Mouse (Mus musculus): Measurements from ENCODE around the gene Spsb2. TPM values are rescaled to one million over a fixed set of nuclear protein-coding genes. Genes with fewer than 3 reads are reported as not detected.
"Not testable (repeated sequence)": the region's sequence is repeated elsewhere in the genome, so short reads cannot be mapped to it uniquely, and the experiment has no call there.

Gene Spsb2
- polyA plus RNA-seq, 1 experiment from 2014 or later = 7.4 TPM

DNA sequence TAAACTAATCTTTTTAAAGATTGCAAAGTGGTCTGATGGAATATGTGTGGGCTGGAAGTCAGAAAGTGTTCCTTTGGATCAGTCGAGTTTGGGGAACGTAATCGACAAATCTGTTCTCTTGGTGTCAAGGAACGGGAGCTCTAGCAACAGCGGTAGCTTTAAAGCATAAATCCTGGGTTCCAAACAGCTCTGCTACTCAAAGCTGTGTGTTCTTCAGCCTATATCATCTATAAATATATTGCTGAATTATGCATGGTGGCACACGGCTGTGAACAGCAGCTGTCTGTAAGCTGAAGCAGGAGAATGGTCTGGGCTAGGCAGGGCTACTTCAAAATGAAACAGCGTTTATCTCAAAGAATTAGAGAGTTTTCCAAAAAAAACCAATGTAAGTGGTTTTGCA lies 27.5 kb upstream of the Spsb2 start:
- Histone ChIP-seq H3K9me3 (no peaks in the 10 kb centered on the region), H3K36me3 (replicated peaks) (no peaks in the 10 kb centered on the region), H3K27ac (no peak overlapping the region), H3K27me3 (ENCODE audit: poor library complexity, severe bottlenecking) (peaks cover 30% of the 10 kb centered on the region), H3K4me1 (peaks cover 43% of the 10 kb centered on the region), H3K4me3 (no peak overlapping the region)
- no peak for DNase-seq (ENCODE audit: extremely low spot score, low spot score)
- 89% methylated on average over 7 of the region's 7 CpGs for WGBS

DNA sequence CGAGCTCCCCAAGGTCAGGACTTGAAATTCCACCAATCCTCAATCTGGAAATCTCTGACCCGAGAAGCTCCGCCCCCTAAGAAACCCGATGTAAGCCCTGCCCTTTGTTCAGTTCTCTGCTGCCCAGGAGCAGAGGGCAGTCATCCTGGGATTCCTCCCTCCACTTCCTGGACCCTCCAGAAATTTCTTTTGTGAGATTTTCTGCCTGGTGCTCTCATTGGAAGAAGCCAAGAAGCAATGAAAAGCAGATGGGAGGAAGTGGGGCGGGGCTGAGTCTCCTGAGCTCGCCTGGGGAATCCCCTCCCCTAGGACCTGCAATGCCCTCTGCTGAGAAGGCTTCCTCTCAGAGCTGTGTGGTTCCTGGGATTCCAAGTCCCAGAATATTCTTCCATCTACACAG lies 26.0 kb upstream of the Spsb2 start:
- H3K27me3 ChIP-seq (ENCODE audit: poor library complexity, severe bottlenecking) = peaks cover 30% of the 10 kb centered on the region
- H3K4me3 ChIP-seq = peak overlapping the region; percentile 29; the same call in 1 of the 2 replicates
- no peaks in the 10 kb centered on the region for H3K36me3 ChIP-seq (replicated peaks)
- peaks cover 43% of the 10 kb centered on the region for H3K4me1 ChIP-seq
- peak; percentile 50 for DNase-seq (ENCODE audit: extremely low spot score, low spot score)
- H3K27ac ChIP-seq = peak overlapping the region; percentile 65
- no peaks in the 10 kb centered on the region for H3K9me3 ChIP-seq
- WGBS = 26% methylated on average over 6 of the region's 6 CpGs

DNA sequence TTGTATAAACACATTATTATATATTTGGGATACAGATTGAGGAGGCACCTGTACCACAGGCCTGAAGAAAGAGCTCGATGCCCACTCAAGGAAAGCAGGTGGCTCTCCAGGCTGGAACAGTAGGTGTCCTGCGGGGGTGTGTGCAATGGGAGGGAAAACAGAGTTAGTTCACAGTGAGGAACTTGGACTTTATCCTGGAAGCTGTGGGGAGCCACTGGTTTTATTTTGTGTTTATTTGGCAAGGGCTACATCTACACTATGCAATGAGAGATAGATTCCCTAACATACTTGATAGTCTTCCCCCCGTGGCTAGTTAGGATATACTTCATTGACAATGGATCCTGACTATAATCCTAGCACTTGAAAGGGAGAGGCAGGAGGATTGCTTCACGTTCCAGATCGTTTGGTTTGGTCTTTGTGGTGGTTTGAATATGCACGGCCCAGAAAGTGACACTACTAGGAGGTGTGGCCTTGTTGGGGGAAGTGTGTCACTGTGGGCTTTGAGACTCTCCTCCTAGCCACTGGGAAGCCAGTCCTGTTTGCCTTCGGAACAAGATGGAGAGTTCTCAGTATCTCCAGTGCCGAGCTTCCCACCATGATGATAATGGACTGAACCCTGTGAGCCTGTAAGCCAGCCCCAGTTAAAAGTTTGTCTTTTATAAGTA lies 21.6 kb upstream of the Spsb2 start:
- 0 out of 2 replicates have a peak, but pooled peaks cover 4% of the 10 kb centered on the region for H3K36me3 ChIP-seq (replicated peaks)
- H3K4me1 ChIP-seq = peaks cover 12% of the 10 kb centered on the region
- no peak overlapping the region for H3K4me3 ChIP-seq
- DNase-seq (ENCODE audit: extremely low spot score, low spot score) = no peak
- H3K9me3 ChIP-seq = no peaks in the 10 kb centered on the region
- 67% methylated on average over 8 of the region's 8 CpGs for WGBS
- H3K27ac ChIP-seq = no peak overlapping the region
- H3K27me3 ChIP-seq (ENCODE audit: poor library complexity, severe bottlenecking) = no peaks in the 10 kb centered on the region

DNA sequence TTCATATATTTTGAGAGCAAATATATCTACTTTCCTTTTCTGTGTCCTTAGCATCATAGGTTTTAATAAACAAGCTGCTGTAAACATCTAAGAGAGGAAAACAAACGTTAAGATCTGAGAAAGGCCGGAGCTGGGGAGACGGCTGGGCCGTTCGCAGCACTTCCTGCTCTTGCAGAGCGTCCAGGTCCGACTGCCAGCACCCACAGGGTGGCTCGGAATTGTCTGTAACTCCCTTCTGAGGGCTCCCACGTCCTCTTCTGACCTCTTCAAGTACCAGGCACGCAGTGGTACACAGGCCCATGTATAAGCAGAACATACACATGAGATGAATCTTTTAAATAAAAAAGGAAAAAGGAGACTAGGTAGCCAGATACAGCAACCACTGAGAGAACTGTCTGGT lies 20.7 kb upstream of the Spsb2 start:
- no peak for DNase-seq (ENCODE audit: extremely low spot score, low spot score)
- Histone ChIP-seq H3K36me3 (replicated peaks) (peaks cover 4% of the 10 kb centered on the region; the same call in 1 of the 2 replicates), H3K9me3 (no peaks in the 10 kb centered on the region), H3K27ac (no peak overlapping the region), H3K4me1 (peaks cover 4% of the 10 kb centered on the region), H3K27me3 (ENCODE audit: poor library complexity, severe bottlenecking) (no peaks in the 10 kb centered on the region), H3K4me3 (no peak overlapping the region)
- WGBS = 82% methylated on average over 10 of the region's 10 CpGs

DNA sequence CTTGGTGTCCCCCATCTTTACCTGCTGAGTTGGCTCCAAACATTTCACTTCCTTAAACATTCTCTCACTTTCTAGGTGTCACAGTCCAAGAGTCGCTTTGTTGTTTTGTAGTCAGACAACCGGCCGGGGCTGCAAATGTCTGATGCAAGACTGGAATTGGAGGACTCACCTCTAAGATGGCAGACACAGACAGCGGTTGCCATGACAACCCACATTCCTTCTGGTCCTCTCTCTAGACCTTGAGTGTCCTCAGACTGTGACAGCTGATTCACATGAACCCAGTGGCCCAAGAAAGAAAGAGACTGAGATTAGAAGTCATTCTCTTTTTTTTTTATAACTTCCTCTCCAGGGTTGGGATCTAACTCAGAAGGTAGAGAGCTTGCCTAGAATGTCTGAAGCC lies 18.9 kb upstream of the Spsb2 start:
- no peak overlapping the region for H3K4me3 ChIP-seq
- no peak for DNase-seq (ENCODE audit: extremely low spot score, low spot score)
- no peaks in the 10 kb centered on the region for H3K27me3 ChIP-seq (ENCODE audit: poor library complexity, severe bottlenecking)
- H3K27ac ChIP-seq = no peak overlapping the region
- peaks cover 4% of the 10 kb centered on the region; the same call in 1 of the 2 replicates for H3K36me3 ChIP-seq (replicated peaks)
- H3K4me1 ChIP-seq = no peaks in the 10 kb centered on the region
- H3K9me3 ChIP-seq = no peaks in the 10 kb centered on the region
- WGBS = 92% methylated on average over 4 of the region's 4 CpGs

DNA sequence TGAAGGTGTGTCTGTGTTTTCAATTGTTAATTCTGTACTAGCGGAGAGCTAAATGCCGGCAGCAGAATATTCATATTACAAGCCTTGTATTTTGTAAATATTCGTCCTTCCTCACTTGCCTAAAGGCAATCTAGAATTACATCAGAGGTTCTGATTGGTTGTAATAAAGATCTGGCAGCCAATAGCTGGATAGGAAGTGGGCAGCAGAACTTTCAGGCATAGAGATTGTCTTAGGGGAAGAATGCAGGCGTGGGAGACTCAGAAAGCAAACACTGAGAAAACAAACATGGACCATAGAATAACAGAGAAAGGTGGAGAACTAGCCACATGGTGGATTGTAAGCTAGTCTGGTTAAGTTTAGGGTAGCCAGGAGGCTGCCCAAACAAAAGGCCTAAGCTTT lies 18.3 kb upstream of the Spsb2 start:
- DNase-seq (ENCODE audit: extremely low spot score, low spot score) = no peak
- Histone ChIP-seq H3K4me3 (no peak overlapping the region), H3K4me1 (no peaks in the 10 kb centered on the region), H3K27me3 (ENCODE audit: poor library complexity, severe bottlenecking) (no peaks in the 10 kb centered on the region), H3K9me3 (no peaks in the 10 kb centered on the region), H3K27ac (no peak overlapping the region), H3K36me3 (replicated peaks) (peaks cover 4% of the 10 kb centered on the region; the same call in 1 of the 2 replicates)
- 81% methylated on average over 4 of the region's 4 CpGs for WGBS

DNA sequence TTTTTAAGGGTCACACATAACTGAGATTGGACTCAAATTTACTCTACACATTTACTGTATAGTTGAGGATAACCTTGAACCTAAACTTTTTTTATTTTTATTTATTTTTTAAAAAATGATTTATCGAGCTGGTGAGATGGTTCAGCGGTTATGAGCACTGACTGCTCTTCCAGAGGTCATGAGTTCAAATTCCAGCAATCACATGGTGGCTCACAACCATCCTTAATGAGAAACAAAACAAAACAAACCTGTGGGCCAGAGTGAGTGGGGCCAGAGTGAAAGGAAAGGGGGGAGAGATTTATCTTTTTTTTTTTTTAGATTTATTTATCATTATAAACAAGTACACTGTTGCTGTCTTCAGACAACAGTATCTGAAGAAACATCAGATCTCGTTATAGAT lies 16.6 kb upstream of the Spsb2 start:
- Histone ChIP-seq H3K4me3 (no peak overlapping the region), H3K27ac (no peak overlapping the region), H3K9me3 (no peaks in the 10 kb centered on the region), H3K36me3 (replicated peaks) (peaks cover 10% of the 10 kb centered on the region; the same call in 1 of the 2 replicates), H3K4me1 (no peaks in the 10 kb centered on the region), H3K27me3 (ENCODE audit: poor library complexity, severe bottlenecking) (no peaks in the 10 kb centered on the region)
- DNase-seq (ENCODE audit: extremely low spot score, low spot score) = no peak
- 86% methylated on average over 3 of the region's 3 CpGs for WGBS

DNA sequence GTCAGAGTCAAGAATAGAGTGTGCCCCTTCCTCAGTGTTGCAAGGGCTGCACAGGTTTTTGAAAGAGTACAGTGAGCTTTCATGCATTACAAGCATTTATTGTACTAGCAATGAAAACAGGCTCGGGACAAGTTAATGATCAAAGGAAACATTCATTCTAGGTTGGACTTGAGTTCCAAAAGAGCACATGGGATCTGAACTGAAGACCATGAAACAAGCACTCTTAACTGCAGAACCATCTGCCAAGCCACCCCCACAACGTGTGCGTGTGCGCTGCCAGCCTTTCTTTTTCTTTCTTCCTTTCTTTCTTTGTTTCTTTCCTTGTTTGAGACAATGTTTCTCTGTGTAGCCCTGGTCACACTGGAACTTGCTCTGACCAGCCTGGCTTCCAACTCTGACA lies 12.7 kb upstream of the Spsb2 start:
- 80% methylated on average over 4 of the region's 4 CpGs for WGBS
- DNase-seq (ENCODE audit: extremely low spot score, low spot score) = no peak

DNA sequence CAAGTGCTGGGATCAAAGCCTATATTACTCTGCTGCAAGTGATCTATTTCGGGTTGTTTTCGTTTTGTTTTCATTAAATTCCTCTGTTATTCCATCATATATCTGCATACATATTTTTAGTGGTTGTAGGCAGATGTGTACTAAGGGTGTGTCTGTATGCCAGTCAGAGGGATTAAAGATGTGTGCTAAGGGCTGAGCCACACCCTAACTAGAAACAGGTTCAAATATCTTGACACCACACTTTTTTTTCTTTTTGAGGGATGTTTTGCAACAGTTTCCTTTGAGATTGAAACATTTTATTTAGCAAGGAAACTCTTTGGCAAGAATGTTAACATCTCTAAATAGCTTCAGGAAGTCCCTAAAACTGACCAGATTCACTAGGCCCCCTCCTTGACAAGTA lies 12.3 kb upstream of the Spsb2 start:
- 94% methylated on average over 2 of the region's 2 CpGs for WGBS
- Histone ChIP-seq H3K4me3 (no peak overlapping the region), H3K4me1 (no peaks in the 10 kb centered on the region), H3K27ac (no peak overlapping the region), H3K27me3 (ENCODE audit: poor library complexity, severe bottlenecking) (no peaks in the 10 kb centered on the region), H3K36me3 (replicated peaks) (peaks cover 5% of the 10 kb centered on the region; the same call in 1 of the 2 replicates), H3K9me3 (no peaks in the 10 kb centered on the region)
- no peak for DNase-seq (ENCODE audit: extremely low spot score, low spot score)

More for the DNA sequence above, 12.7 kb upstream of the Spsb2 start:
- H3K36me3 ChIP-seq (replicated peaks) = peaks cover 5% of the 10 kb centered on the region; the same call in 1 of the 2 replicates
- H3K9me3 ChIP-seq = no peaks in the 10 kb centered on the region
- no peak overlapping the region for H3K27ac ChIP-seq
- no peak overlapping the region for H3K4me3 ChIP-seq
- H3K27me3 ChIP-seq (ENCODE audit: poor library complexity, severe bottlenecking) = no peaks in the 10 kb centered on the region
- no peaks in the 10 kb centered on the region for H3K4me1 ChIP-seq

DNA sequence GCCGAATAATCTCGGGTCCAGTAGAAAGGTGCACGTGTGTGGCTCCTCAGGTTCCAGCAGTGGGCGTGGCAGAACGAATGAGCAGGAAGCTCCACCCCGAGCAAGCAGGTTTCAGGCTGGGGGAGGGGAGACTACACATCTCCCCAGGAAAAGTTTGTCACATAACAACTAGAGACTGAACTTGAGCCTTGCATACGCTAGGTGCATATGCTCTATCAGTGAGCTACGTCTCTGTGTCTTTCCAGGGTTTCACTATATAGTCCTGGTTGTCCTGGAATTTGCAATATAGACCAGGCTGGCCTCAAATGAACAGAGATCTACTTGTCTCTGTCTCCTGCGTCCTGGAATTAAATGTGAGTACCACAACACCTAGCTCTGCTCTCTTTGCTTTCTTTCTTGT lies 6.1 kb upstream of the Spsb2 start:
- H3K27ac ChIP-seq = peak overlapping the region; percentile 74
- DNase-seq (ENCODE audit: extremely low spot score, low spot score); H3K36me3 ChIP-seq (replicated peaks); H3K9me3 ChIP-seq; H3K27me3 ChIP-seq (ENCODE audit: poor library complexity, severe bottlenecking): not testable (repeated sequence)
- 5% methylated on average over 6 of the region's 9 CpGs for WGBS
- peaks cover 26% of the 10 kb centered on the region for H3K4me1 ChIP-seq
- H3K4me3 ChIP-seq = peak overlapping the region; percentile 25

DNA sequence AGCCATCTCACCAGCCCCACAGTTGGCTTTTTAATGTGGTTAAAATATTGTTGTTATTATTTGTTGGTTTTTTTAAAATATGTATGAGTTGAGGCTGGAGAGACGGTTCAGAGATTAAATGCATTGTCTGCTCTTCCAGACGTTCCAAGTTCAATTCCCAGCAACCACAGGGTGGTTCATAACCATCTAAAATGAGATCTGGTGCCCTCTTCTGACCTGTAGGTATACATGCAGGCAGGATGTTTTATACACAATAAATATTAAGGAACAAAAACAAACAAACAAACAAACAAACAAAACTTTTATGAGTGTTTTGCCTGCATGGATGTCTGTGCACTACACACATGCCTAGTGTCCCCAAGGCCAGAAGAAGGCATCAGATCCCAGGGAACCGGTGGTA lies 5.4 kb upstream of the Spsb2 start:
- Histone ChIP-seq H3K27ac (no peak overlapping the region), H3K4me3 (no peak overlapping the region), H3K4me1 (peaks cover 31% of the 10 kb centered on the region), H3K27me3 (ENCODE audit: poor library complexity, severe bottlenecking) (no peaks in the 10 kb centered on the region), H3K9me3 (peaks cover 3% of the 10 kb centered on the region; the same call in 1 of the 2 replicates), H3K36me3 (replicated peaks) (no peaks in the 10 kb centered on the region)
- DNase-seq (ENCODE audit: extremely low spot score, low spot score) = no peak
- WGBS = 72% methylated on average over 3 of the region's 3 CpGs

DNA sequence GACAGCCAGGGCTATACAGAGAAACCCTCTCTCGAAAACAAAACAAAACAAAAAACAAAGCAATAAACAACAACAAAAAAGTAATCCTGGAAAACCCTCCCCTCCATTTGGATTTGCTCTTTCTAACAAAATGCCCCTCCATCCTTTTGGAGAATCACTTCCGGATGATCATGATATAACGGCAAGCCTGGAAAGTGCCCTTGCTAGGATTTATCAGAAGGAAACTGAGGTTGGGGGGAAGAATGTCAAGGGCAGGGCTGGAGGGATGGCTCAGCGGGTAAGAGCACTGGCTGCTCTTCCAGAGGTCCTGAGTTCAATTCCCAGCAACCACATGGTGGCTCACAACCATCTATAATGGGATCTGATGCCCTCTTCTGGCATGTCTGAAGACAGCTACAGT lies 4.8 kb upstream of the Spsb2 start:
- not testable (repeated sequence) for H3K27ac ChIP-seq; DNase-seq (ENCODE audit: extremely low spot score, low spot score); H3K9me3 ChIP-seq; H3K36me3 ChIP-seq (replicated peaks); H3K4me3 ChIP-seq; H3K27me3 ChIP-seq (ENCODE audit: poor library complexity, severe bottlenecking)
- H3K4me1 ChIP-seq = peaks cover 37% of the 10 kb centered on the region
- 93% methylated on average over 4 of the region's 4 CpGs for WGBS

DNA sequence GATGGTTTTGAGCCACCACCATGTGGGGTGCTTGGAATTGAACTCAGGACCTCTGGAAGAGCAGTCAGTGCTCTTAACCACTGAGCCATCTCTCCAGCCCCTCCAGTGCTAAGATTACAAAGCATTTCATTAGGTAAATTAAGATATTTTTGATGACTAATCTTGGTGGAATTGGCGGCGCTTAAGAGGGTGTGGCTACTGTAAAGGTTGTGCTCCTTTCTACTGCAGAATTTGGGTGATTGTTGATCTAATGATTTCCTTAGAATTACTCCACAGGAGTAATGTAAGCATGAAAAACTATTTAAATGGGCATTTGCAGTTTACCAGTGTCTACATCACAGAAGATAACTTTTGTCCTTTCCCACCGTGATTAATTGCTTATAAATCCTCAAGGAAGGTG lies 4.1 kb upstream of the Spsb2 start:
- DNase-seq (ENCODE audit: extremely low spot score, low spot score) = no peak
- Histone ChIP-seq H3K9me3 (peaks cover 3% of the 10 kb centered on the region; the same call in 1 of the 2 replicates), H3K27me3 (ENCODE audit: poor library complexity, severe bottlenecking) (no peaks in the 10 kb centered on the region), H3K36me3 (replicated peaks) (no peaks in the 10 kb centered on the region), H3K4me3 (no peak overlapping the region), H3K27ac (0 out of 2 replicates have a peak overlapping the region, but pooled peaks have one; percentile 88), H3K4me1 (peaks cover 44% of the 10 kb centered on the region)
- WGBS = 88% methylated on average over 3 of the region's 3 CpGs
